8 mouse cellular contexts compared by ENCODE assay signal in genomic region chr12:112551861-112552375, GRCm38 (mm10). TPM values are rescaled to one million over a fixed set of nuclear protein-coding genes. Genes with fewer than 3 reads are reported as not detected.
A peak's percentile ranks its signal among the peaks of the same experiment; 100 is the strongest.
DNase-seq lines count a peak whose midpoint lies in the region; ATAC-seq and TF ChIP-seq lines count a peak whose summit lies in the region.

No protein-coding gene starts in this region.

- peak overlapping the region; percentile 12; the same call in 1 of the 2 replicates for H3K4me3 ChIP-seq in embryonic facial prominence, embryonic 10.5 days
- no peak overlapping the region for H3K4me3 ChIP-seq in limb, embryonic 13.5 days
- no peak overlapping the region for H3K4me3 ChIP-seq in midbrain, postnatal 0 days (ENCODE audit: low read depth, low read length)
- no peak overlapping the region for H3K4me3 ChIP-seq in spleen, adult 2 months (ENCODE audit: extremely low read depth, insufficient read depth, insufficient read length)

- DNase-seq in 3T3-L1 (ENCODE audit: low read depth, low spot score): peak; percentile 89
- DNase-seq in adrenal gland, postnatal 10 days: peak; percentile 91
- DNase-seq in embryonic facial prominence, embryonic 10.5 days (ENCODE audit: low spot score): peak; percentile 90
- DNase-seq in kidney, adult 8-10 months: peak; percentile 67 to 91
- peak; percentile 80 for DNase-seq in midbrain, postnatal 0 days (ENCODE audit: low spot score)
- peak; percentile 68 to 76 for DNase-seq in spleen, adult 2 months (ENCODE audit: low read depth in 1 of 2, low spot score in 2 of 2)

- no peaks in the 10 kb centered on the region for H3K9me3 ChIP-seq in embryonic facial prominence, embryonic 10.5 days
- no peaks in the 10 kb centered on the region for H3K9me3 ChIP-seq in limb, embryonic 13.5 days
- no peaks in the 10 kb centered on the region for H3K9me3 ChIP-seq in midbrain, postnatal 0 days (ENCODE audit: low read length)

- no peaks in the 10 kb centered on the region for H3K36me3 ChIP-seq in embryonic facial prominence, embryonic 10.5 days (replicated peaks)
- no peaks in the 10 kb centered on the region for H3K36me3 ChIP-seq in limb, embryonic 13.5 days
- no peaks in the 10 kb centered on the region for H3K36me3 ChIP-seq in midbrain, postnatal 0 days (ENCODE audit: insufficient read depth, low read length)
- no peaks in the 10 kb centered on the region for H3K36me3 ChIP-seq in spleen, adult 2 months (ENCODE audit: control insufficient read depth, insufficient read depth, low read length)

- H3K27ac ChIP-seq in embryonic facial prominence, embryonic 10.5 days (replicated peaks): peak overlapping the region; percentile 75
- no peak overlapping the region for H3K27ac ChIP-seq in limb, embryonic 13.5 days
- no peak overlapping the region for H3K27ac ChIP-seq in midbrain, postnatal 0 days (ENCODE audit: low read depth, low read length)
- H3K27ac ChIP-seq in spleen, adult 2 months (ENCODE audit: insufficient read depth, low read length): no peak overlapping the region

- no peak overlapping the region for H3K4me2 ChIP-seq in limb, embryonic 13.5 days (replicated peaks)
- H3K4me2 ChIP-seq in midbrain, postnatal 0 days (ENCODE audit: low read depth, low read length, poor library complexity, severe bottlenecking): no peak overlapping the region

- TF ChIP-seq CTCF in midbrain, postnatal 0 days (IDR thresholded peaks at IDR 0.05): peak; percentile 100
- TF ChIP-seq CTCF in spleen, adult 2 months (IDR thresholded peaks at IDR 0.05; ENCODE audit: extremely low read depth, insufficient read depth, insufficient read length, insufficient replicate concordance): peak; percentile 100

- peak; percentile 93 for ATAC-seq in granulocyte monocyte progenitor cell, adult 5-6 weeks (replicated peaks; ENCODE audit: poor library complexity, severe bottlenecking)
- peak; percentile 68; the same call in 1 of the 2 replicates for ATAC-seq in limb, embryonic 13.5 days (ENCODE audit: low FRiP score, low read depth)
- peak; percentile 80 for ATAC-seq in midbrain, postnatal 0 days (ENCODE audit: low FRiP score)

- 8% methylated on average over 13 of the region's 13 CpGs for WGBS in embryonic facial prominence, embryonic 10.5 days
- 14% methylated on average over 13 of the region's 13 CpGs for WGBS in limb, embryonic 13.5 days
- WGBS in midbrain, postnatal 0 days: 9% methylated on average over 13 of the region's 13 CpGs
- 12% methylated on average over 13 of the region's 13 CpGs for WGBS in spleen, adult 2 months

- peaks cover 4% of the 10 kb centered on the region for H3K27me3 ChIP-seq in embryonic facial prominence, embryonic 10.5 days (replicated peaks; ENCODE audit: low read depth, poor library complexity, severe bottlenecking)
- H3K27me3 ChIP-seq in limb, embryonic 13.5 days: no peaks in the 10 kb centered on the region
- H3K27me3 ChIP-seq in midbrain, postnatal 0 days (ENCODE audit: insufficient read depth, low read length): no peaks in the 10 kb centered on the region
- H3K27me3 ChIP-seq in spleen, adult 2 months (ENCODE audit: control insufficient read depth, insufficient read depth, low read length): no peaks in the 10 kb centered on the region

- no peak for TF ChIP-seq POLR2A in spleen, adult 2 months (IDR thresholded peaks at IDR 0.05; ENCODE audit: low read depth, low read length)

- peaks cover 27% of the 10 kb centered on the region for H3K4me1 ChIP-seq in embryonic facial prominence, embryonic 10.5 days
- peaks cover 4% of the 10 kb centered on the region for H3K4me1 ChIP-seq in limb, embryonic 13.5 days
- 0 out of 2 replicates have a peak, but pooled peaks cover 2% of the 10 kb centered on the region for H3K4me1 ChIP-seq in midbrain, postnatal 0 days (ENCODE audit: insufficient read depth, low read length)
- no peaks in the 10 kb centered on the region for H3K4me1 ChIP-seq in spleen, adult 2 months (ENCODE audit: control insufficient read depth, insufficient read depth, insufficient read length)

- H3K9ac ChIP-seq in limb, embryonic 13.5 days: no peak overlapping the region
- no peak overlapping the region for H3K9ac ChIP-seq in midbrain, postnatal 0 days (replicated peaks; ENCODE audit: low read length, poor library complexity, severe bottlenecking)

RNA-seq across cellular contexts. Expression of gene Tmem179, which starts 35.4 kb away (rescaled TPM):
- total RNA-seq in adrenal gland, postnatal 10 days (2021): 1 to 10 TPM; 4.8 to 6.8 TPM
- polyA plus RNA-seq in embryonic facial prominence, embryonic 10.5 days (2016; fragmentation: Nextera tagmentation; extraction: Ambion mirVana): 1.5 and 1.6 TPM in 2 replicates
- total RNA-seq in granulocyte monocyte progenitor cell, adult 5-6 weeks (2014; fragmentation: Nextera tagmentation): not detected in 2 replicates
- not detected in 2 replicates for total RNA-seq in granulocyte monocyte progenitor cell, adult 5-6 weeks (2017)
- 0.28 and 0.66 TPM in 2 replicates for polyA plus RNA-seq in limb, embryonic 13.5 days (2015; fragmentation: Nextera tagmentation; extraction: Ambion mirVana)
- 118 and 132 TPM in 2 replicates for total RNA-seq in midbrain, postnatal 0 days (2014; rRNA removed)
- 124 and 126 TPM in 2 replicates for polyA plus RNA-seq in midbrain, postnatal 0 days (2015; fragmentation: Nextera tagmentation; extraction: Ambion mirVana)
- 0.02 TPM in 1 of 2 replicates, not detected in the other for polyA plus RNA-seq in spleen, adult 2 months (2012; rRNA removed)

RNA-seq across cellular contexts. Expression of gene Inf2, which starts 36.7 kb away (rescaled TPM):
- total RNA-seq in adrenal gland, postnatal 10 days (2021): 10 to 100 TPM; 21.7 to 25.4 TPM
- 1.5 and 1.7 TPM in 2 replicates for polyA plus RNA-seq in embryonic facial prominence, embryonic 10.5 days (2016; fragmentation: Nextera tagmentation; extraction: Ambion mirVana)
- total RNA-seq in granulocyte monocyte progenitor cell, adult 5-6 weeks (2014; fragmentation: Nextera tagmentation): 18.1 and 23.3 TPM in 2 replicates
- 3.6 and 7.8 TPM in 2 replicates for total RNA-seq in granulocyte monocyte progenitor cell, adult 5-6 weeks (2017)
- 4.2 and 5.5 TPM in 2 replicates for polyA plus RNA-seq in limb, embryonic 13.5 days (2015; fragmentation: Nextera tagmentation; extraction: Ambion mirVana)
- 3.6 and 3.7 TPM in 2 replicates for total RNA-seq in midbrain, postnatal 0 days (2014; rRNA removed)
- 1.3 TPM in 2 replicates for polyA plus RNA-seq in midbrain, postnatal 0 days (2015; fragmentation: Nextera tagmentation; extraction: Ambion mirVana)
- 39.9 and 40.1 TPM in 2 replicates for polyA plus RNA-seq in spleen, adult 2 months (2012; rRNA removed)

Comparison
In these comparisons a context has a peak if more than half of its experiments do, and no peak if none do; other contexts are left out.
1. RNA of gene Tmem179, which starts 35.4 kb away (polyA plus RNA-seq): 124 to 126 TPM in midbrain, postnatal 0 days; 1.5 to 1.6 TPM in embryonic facial prominence, embryonic 10.5 days, 0.28 to 0.66 TPM in limb, embryonic 13.5 days and 0.02 TPM in spleen, adult 2 months; every median in the first group is over 10 times any median in the second.
2. Peak in every context shown above with its lines, with median percentiles within 50 percentile points of each other: DNase-seq and ATAC-seq.